Mouse (Mus musculus): Measurements from ENCODE around the gene Cep57l1. TPM values are rescaled to one million over a fixed set of nuclear protein-coding genes. Genes with fewer than 3 reads are reported as not detected.

The Cep57l1 gene
- polyA plus RNA-seq, 2 experiments = 7.1 to 10.6 TPM

GRCm38 (mm10) chr10:41832191-41832590 is 22.5 kb upstream of the Cep57l1 start:
- DNase-seq (ENCODE audit: low read depth in 3 of 3, low spot score in 3 of 3) (no peak), ATAC-seq (ENCODE audit: insufficient read depth) (no peak)
- no peaks in the 10 kb centered on the region for H3K27me3 ChIP-seq (ENCODE audit: control insufficient read depth, insufficient read depth, low read length)
- no peak overlapping the region for H3K4me2 ChIP-seq (ENCODE audit: low read depth)
- peaks cover 0 to 6% of the 10 kb centered on the region in 2 experiments; a peak in 2 of 4 replicates for H3K4me1 ChIP-seq (replicated peaks; ENCODE audit: control insufficient read depth in 2 of 2, insufficient read depth in 2 of 2, low read length in 1 of 2)
- H3K27ac ChIP-seq = no peak overlapping the region
- H3K4me3 ChIP-seq (ENCODE audit: insufficient read depth in 1 of 2, low read depth in 2 of 2, low read length in 2 of 2) = no peak overlapping the region
- no peaks in the 10 kb centered on the region for H3K9me3 ChIP-seq (ENCODE audit: control insufficient read depth, low read length)
- no peaks in the 10 kb centered on the region for H3K36me3 ChIP-seq (replicated peaks; ENCODE audit: control insufficient read depth, insufficient read depth, low read depth)
- TF ChIP-seq EP300 (IDR thresholded peaks at IDR 0.05; ENCODE audit: low read depth) = no peak
- WGBS (ENCODE audit: insufficient replicate concordance) = 75% methylated on average over 6 of the region's 6 CpGs
- H3K9ac ChIP-seq (replicated peaks) = no peak overlapping the region

DNA sequence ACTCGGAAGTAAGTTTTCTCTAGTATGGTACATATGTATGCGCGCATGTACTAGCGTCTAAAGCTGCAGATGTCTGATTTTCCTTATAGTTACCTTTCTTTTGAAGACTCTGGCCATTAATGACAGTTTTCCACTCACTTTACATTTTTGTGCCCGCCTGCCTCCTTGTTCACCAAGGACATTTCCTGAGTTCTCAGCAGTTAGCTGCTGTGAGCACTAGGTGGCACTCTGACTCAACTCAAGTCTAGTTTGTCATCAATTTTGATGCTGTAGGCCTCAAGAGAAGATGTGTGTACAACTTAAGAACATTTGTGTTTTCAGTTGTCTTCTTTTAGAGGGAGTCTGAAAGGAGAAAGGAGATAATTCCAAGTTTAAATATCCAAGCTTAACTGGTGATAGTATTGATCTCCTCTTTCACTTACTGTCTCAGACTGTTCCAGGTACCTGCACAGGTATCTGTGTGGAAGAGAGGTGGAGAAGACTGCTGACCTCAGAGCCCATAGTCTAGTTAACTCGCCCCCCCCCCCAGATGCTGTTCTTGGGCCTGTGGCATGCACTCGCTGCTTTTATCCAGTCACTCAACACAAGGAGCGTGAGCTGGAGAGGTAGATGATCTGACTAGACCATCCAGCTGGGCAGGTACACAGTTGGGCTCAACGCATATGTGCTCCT is 21.3 kb upstream of the Cep57l1 start:
- H3K9ac ChIP-seq (replicated peaks) = no peak overlapping the region
- H3K4me1 ChIP-seq (replicated peaks; ENCODE audit: control insufficient read depth in 2 of 2, insufficient read depth in 2 of 2, low read length in 1 of 2) = peaks cover 0 to 12% of the 10 kb centered on the region in 2 experiments; a peak in 2 of 4 replicates
- peak in 1 of 3 experiments; percentile 38 for DNase-seq (ENCODE audit: low read depth in 3 of 3, low spot score in 3 of 3)
- H3K27ac ChIP-seq = no peak overlapping the region
- no peaks in the 10 kb centered on the region for H3K9me3 ChIP-seq (ENCODE audit: control insufficient read depth, low read length)
- no peaks in the 10 kb centered on the region for H3K27me3 ChIP-seq (ENCODE audit: control insufficient read depth, insufficient read depth, low read length)
- H3K4me3 ChIP-seq (ENCODE audit: insufficient read depth in 1 of 2, low read depth in 2 of 2, low read length in 2 of 2) = no peak overlapping the region
- no peak overlapping the region for H3K4me2 ChIP-seq (ENCODE audit: low read depth)
- WGBS (ENCODE audit: insufficient replicate concordance) = 50% methylated on average over 9 of the region's 9 CpGs
- no peaks in the 10 kb centered on the region for H3K36me3 ChIP-seq (replicated peaks; ENCODE audit: control insufficient read depth, insufficient read depth, low read depth)
- ATAC-seq (ENCODE audit: insufficient read depth) = no peak
- peak; percentile 83 for TF ChIP-seq CTCF (IDR thresholded peaks at IDR 0.05; ENCODE audit: low read depth)
- no peak for TF ChIP-seq EP300 (IDR thresholded peaks at IDR 0.05; ENCODE audit: low read depth)

- no peak for TF ChIP-seq CTCF (IDR thresholded peaks at IDR 0.05; ENCODE audit: low read depth)
- no peak for TF ChIP-seq EP300 (IDR thresholded peaks at IDR 0.05; ENCODE audit: low read depth)
- Histone ChIP-seq H3K4me2 (ENCODE audit: low read depth) (no peak overlapping the region), H3K36me3 (replicated peaks; ENCODE audit: control insufficient read depth, insufficient read depth, low read depth) (no peaks in the 10 kb centered on the region), H3K27ac (no peak overlapping the region), H3K27me3 (ENCODE audit: control insufficient read depth, insufficient read depth, low read length) (no peaks in the 10 kb centered on the region), H3K9ac (replicated peaks) (no peak overlapping the region), H3K9me3 (ENCODE audit: control insufficient read depth, low read length) (no peaks in the 10 kb centered on the region), H3K4me1 (replicated peaks; ENCODE audit: control insufficient read depth in 2 of 2, insufficient read depth in 2 of 2, low read length in 1 of 2) (peaks cover 0 to 12% of the 10 kb centered on the region in 2 experiments; a peak in 2 of 4 replicates), H3K4me3 (ENCODE audit: insufficient read depth in 1 of 2, low read depth in 2 of 2, low read length in 2 of 2) (no peak overlapping the region)
- 65% methylated on average over 4 of the region's 4 CpGs for WGBS (ENCODE audit: insufficient replicate concordance)
- ATAC-seq (ENCODE audit: insufficient read depth) (no peak), DNase-seq (ENCODE audit: low read depth in 3 of 3, low spot score in 3 of 3) (no peak)
Observed at GRCm38 (mm10) chr10:41830445-41830844, 20.8 kb upstream of the Cep57l1 start.

DNA sequence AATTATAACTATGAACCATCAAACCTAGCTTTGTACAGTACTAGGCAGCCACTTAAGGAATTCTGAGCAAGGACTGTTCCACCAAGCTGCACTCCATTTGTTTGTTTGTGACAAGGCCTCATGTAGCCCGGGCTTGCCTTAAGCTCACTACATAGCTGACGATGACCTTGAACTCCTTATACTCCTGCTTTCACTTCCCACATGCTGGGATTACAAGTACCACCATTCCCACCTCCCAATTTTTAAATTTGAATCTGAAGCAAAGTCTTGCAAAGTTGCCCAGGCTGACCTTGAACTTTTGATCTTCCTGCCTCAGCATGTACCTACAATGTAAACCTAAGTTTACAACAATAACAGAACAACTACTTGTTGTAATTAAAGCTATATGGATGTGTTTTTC is 20.3 kb upstream of the Cep57l1 start:
- Histone ChIP-seq H3K4me3 (ENCODE audit: insufficient read depth in 1 of 2, low read depth in 2 of 2, low read length in 2 of 2) (no peak overlapping the region), H3K4me1 (replicated peaks; ENCODE audit: control insufficient read depth in 2 of 2, insufficient read depth in 2 of 2, low read length in 1 of 2) (peaks cover 0 to 12% of the 10 kb centered on the region in 2 experiments; a peak in 2 of 4 replicates), H3K9ac (replicated peaks) (no peak overlapping the region), H3K27ac (no peak overlapping the region), H3K36me3 (replicated peaks; ENCODE audit: control insufficient read depth, insufficient read depth, low read depth) (no peaks in the 10 kb centered on the region), H3K9me3 (ENCODE audit: control insufficient read depth, low read length) (no peaks in the 10 kb centered on the region), H3K27me3 (ENCODE audit: control insufficient read depth, insufficient read depth, low read length) (no peaks in the 10 kb centered on the region), H3K4me2 (ENCODE audit: low read depth) (no peak overlapping the region)
- ATAC-seq (ENCODE audit: insufficient read depth) (no peak), DNase-seq (ENCODE audit: low read depth in 3 of 3, low spot score in 3 of 3) (no peak)
- WGBS (ENCODE audit: insufficient replicate concordance) = 74% methylated on average over 2 of the region's 2 CpGs
- no peak for TF ChIP-seq EP300 (IDR thresholded peaks at IDR 0.05; ENCODE audit: low read depth)
- TF ChIP-seq CTCF (IDR thresholded peaks at IDR 0.05; ENCODE audit: low read depth) = no peak

DNA sequence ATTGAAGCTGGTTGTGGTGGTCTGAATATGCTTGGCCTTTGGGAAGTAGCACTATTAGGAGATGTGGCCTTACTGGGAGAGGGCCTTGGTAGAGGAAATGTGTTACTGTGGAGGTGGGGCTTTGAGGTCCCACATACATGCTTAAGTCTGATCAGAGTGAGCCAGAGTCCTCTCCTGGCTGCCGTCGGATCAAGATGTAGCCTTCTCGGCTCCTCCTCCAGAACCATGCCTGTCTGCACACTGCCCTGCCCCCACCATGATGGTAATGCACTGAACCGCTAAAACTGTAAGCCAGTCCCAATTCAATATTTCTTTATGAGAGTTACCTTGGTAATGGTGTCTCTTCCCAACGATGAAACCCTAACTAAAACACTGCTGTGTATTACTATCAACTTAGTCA is 19.5 kb upstream of the Cep57l1 start:
- no peaks in the 10 kb centered on the region for H3K36me3 ChIP-seq (replicated peaks; ENCODE audit: control insufficient read depth, insufficient read depth, low read depth)
- ATAC-seq (ENCODE audit: insufficient read depth) (no peak), DNase-seq (ENCODE audit: low read depth in 3 of 3, low spot score in 3 of 3) (no peak)
- peaks cover 0 to 12% of the 10 kb centered on the region in 2 experiments; a peak in 2 of 4 replicates for H3K4me1 ChIP-seq (replicated peaks; ENCODE audit: control insufficient read depth in 2 of 2, insufficient read depth in 2 of 2, low read length in 1 of 2)
- no peak overlapping the region for H3K9ac ChIP-seq (replicated peaks)
- H3K4me2 ChIP-seq (ENCODE audit: low read depth) = no peak overlapping the region
- no peak overlapping the region for H3K27ac ChIP-seq
- H3K27me3 ChIP-seq (ENCODE audit: control insufficient read depth, insufficient read depth, low read length) = no peaks in the 10 kb centered on the region
- TF ChIP-seq CTCF (IDR thresholded peaks at IDR 0.05; ENCODE audit: low read depth) = no peak
- no peak for TF ChIP-seq EP300 (IDR thresholded peaks at IDR 0.05; ENCODE audit: low read depth)
- 73% methylated on average over 5 of the region's 5 CpGs for WGBS (ENCODE audit: insufficient replicate concordance)
- no peaks in the 10 kb centered on the region for H3K9me3 ChIP-seq (ENCODE audit: control insufficient read depth, low read length)
- no peak overlapping the region for H3K4me3 ChIP-seq (ENCODE audit: insufficient read depth in 1 of 2, low read depth in 2 of 2, low read length in 2 of 2)

All from liver, embryonic 14.5 days (tissue).